Mouse (Mus musculus): ENCODE results near the gene Nrp2.

DNA sequence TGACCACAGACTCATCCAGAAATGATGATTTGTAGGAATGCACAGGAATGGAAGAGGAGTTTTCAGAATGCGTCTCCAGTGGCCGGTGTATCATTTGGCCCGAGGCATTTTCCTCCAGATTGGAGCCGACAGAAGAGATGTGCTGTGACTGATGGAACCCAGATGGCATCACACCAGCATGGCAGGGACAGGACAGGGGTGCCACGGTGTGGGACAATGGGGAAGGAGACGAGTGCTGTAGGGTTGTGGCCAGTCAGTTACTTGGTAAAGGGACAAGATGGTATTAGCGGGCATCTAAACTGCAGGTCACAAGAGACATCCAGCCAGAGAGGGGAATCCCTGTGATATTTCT lies 127.3 kb downstream of the Nrp2 start:
- no peak for TF ChIP-seq CTCF (IDR thresholded peaks at IDR 0.05; ENCODE audit: extremely low read depth, insufficient read depth, low read length)
- no peak for TF ChIP-seq POLR2A (IDR thresholded peaks at IDR 0.05; ENCODE audit: extremely low read depth, insufficient read depth, low read length)
